Mouse (Mus musculus) B cell, adult 62 days (primary cell): ENCODE results near the gene Scfd1. TPM values are rescaled to one million over a fixed set of nuclear protein-coding genes. Genes with fewer than 3 reads are reported as not detected.

Experiments
- total RNA-seq: library from RNA; stranded (reverse); gene quantifications from 4 replicates; pipeline ENCODE4 v1.2.4, GENCODE M21; 2023

Gene Scfd1
- total RNA-seq: 54.6 to 59.6 TPM (median 58.2 TPM) in 4 replicates

DNA sequence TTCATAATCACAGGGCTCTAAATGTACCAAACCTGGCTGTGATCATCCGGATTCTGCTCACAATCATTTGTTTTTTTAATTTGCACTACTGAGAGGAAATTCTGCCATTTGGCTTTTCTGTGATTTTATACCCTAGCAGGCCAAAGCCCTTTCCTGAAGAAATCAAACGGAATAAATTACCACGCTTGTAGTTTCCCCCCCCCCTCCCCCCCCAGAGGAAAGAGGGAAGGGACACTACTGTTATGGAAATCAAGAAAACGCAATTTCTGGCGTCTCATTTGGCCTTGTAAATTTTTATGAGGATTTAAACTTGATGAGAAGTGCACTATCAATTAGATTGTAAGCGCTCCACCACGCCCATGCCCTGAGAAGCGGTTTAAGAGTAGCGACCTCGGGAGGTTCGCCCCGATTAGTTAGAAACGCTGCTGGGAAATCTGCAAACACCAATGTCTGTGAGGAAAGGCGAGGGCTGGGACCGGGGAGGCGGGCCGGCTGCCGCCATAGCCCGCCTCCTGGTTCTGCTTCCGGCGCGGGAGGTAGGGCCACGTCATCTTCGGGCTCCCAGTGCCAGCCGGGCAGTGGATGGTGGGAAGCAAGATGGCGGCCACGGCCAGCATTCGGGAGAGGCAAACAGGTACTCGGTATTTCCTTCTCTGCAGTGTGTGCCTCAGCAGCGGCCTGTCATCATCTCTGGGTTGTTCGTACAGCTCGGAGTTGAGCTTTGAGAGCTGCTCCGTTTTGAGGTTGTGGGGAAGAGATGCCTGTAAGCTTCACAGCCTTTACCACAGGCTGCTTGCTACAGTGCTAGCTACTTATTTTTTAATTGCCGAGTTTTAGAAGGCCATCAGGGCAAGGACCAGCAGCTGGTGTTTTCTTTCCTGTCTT is at the start of gene Scfd1:
Scfd1 (plus strand) TSS at position 508 of the 885 bp plus-strand sequence.

DNA sequence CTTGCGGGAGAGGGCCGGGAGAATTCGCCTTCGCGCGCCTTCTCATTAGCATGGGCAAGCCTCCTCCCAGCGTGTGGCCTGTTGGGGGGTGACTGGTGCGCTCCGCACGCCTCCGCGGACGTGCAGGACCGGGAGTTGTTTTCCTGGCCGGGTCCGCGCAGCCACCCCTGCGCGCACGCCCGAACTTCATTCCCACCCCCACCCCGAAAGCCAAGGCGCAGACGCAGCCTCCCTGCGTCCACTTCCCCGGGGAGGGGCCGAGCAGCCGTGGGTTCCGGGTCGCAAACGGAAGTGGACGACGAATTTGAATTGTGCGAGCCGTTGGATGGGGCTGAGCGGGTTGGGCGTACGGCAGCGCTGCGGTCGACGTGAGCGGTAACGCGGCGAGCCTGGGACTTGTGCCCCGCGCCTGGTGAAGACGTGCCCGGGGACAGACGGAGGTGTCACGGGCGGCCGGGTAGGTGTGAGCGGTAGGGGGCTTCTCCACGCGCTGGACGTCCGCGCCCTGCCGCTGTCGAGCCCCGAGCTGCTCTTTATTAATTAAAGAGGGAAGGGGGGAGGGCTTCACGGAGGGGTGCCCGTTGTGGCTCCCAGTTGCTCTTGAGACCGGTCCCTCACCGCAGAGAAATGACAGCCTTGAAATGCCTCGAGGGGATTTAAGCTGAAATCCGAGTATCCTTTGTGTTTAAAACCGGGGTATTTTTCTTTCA is 29.2 kb upstream of the Scfd1 start, which contains the start of gene G2e3:
G2e3 (plus strand) TSS at position 74 of the 710 bp plus-strand sequence.

Other genes with a start within 250 kb of the Scfd1 start
- 8.3 to 12.3 TPM (median 10.6 TPM) in 4 replicates for gene G2e3, start 29.4 kb upstream of the Scfd1 start, total RNA-seq
- gene Coch, start 215.8 kb downstream of the Scfd1 start, total RNA-seq: 0.30 to 0.53 TPM (median 0.40 TPM) in 4 replicates